Mouse (Mus musculus) layer of hippocampus, postnatal 36 days (tissue): Measurements from ENCODE around the gene Pax3. TPM values are rescaled to one million over a fixed set of nuclear protein-coding genes. Genes with fewer than 3 reads are reported as not detected.

Experiments
- DNase-seq, 2 experiments: peaks; one replicate each; pipeline ENCODE4 v3.0.0; 2022
- total RNA-seq, 2 experiments: library from RNA; stranded (reverse); gene quantifications; 2 replicates each; pipeline ENCODE4 v1.2.3; 2021

Gene Pax3
- total RNA-seq, 2 experiments from 2014 or later = not detected

DNA sequence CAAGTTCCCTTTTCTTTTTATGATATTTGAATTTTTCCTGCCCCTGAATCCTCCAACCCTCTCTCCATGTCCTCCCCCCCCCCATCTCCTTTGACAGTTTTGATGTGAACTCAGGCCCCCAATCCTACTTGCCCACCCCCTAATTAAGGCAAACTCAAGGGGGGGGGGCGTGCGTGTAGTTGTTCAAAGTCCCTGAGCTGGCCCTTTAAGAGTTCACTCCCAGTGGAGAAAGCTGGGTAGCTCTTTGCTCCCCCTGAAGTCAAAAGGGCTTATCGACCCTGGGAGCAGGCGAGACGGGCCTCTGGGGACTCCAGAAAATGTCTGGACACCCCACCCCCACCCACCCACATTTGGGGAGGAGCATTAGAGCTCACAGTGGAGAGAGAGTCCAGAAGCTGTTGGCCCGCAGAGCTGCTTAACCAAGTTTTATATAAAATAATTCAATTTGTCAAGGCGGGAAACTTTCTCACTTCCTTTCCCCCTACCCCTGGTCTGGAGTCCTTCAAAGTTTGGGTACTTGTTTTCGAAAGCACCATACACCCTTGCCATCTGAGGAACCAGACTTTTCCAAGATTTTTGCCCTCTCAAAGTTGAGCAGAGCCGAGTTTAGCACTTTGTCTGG is 1.5 kb upstream of the Pax3 start:
- no peak for DNase-seq

DNA sequence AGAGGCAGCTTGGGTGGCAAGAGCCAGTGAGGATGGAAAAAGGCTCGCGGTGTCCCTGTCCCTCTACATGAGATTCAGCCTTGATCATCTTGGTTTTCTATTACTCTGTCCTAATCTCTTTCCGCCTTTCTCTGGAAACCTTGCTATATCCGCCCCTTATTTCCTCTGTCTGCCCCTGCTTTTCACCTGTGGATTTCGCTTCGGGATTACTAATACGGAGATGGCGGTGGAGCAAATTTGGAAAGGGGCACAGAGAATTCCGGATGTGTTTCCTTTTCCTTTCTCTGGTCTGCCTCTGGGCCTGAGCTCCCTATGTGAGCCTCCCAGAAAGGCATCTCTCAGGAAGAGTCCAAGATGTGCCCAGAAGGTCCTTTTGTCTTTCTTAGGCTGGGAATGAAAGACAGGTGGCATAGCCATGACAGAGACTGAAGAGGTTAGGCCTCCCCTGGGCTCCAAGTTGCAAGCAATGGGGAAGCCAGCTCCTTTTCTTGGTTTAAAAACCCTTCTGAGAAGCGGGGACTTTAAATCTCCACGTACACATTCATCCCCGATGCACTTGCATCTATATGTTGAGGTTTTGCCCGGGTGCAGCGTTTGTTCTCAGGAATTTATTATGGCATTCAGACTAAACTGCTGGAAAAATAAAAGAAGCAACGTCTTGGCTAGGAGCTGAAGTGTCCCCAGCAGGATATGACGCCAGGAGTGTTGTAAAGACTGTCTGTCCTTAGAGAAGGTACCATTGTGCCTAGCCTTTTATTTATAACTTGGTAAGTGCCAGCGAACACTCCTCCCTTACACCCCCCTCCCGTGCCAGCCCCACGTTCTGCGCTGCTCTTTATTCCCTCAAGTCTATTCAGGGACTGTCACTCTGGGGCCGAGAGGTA is 659 bp upstream of the Pax3 start:
- DNase-seq = no peak

DNA sequence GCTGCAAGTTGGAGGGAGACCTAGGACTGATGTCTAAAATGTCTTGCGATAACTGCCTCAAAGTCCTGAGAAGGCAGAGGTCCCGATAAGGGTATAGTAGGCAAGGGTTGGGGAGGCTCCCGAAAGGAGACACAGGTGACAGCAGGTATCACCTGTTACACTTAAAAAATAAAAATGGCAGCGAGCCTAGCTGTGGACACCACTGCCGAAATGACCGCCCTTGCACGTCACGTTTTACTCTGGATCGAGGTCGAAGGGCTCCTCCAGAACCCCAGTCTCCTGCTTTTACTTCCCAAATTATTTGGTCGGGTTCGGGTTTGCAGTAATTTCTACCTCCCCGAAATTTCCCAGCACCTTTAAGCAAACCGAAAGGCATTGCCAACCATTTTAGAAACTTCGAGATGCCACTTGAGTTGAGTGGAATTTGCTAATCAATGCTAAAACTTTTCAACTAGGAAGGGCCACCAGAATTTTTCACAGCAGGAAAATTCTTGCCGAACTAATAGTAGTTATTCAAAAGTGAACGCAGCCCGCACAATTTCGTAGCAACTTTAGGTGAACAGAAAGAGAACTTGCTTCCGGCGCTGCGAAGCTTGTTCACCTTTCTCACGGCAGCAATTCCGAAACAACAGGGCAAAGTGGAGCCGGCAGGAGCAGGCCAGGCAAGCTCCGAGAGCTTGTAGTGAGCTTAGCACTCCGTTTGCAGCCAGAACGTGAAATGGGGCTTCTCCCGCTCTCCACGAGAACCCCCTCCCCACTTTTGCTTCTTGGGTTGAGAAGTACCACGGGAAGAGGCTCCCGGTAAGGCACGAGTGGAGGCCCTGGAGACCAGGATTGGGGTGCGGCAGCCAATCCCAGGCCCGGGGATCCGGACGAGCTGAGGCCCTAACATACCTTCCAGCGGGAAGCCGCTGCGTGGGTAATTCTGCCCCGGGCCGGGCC is 892 bp downstream of the Pax3 start:
- no peak for DNase-seq

DNA sequence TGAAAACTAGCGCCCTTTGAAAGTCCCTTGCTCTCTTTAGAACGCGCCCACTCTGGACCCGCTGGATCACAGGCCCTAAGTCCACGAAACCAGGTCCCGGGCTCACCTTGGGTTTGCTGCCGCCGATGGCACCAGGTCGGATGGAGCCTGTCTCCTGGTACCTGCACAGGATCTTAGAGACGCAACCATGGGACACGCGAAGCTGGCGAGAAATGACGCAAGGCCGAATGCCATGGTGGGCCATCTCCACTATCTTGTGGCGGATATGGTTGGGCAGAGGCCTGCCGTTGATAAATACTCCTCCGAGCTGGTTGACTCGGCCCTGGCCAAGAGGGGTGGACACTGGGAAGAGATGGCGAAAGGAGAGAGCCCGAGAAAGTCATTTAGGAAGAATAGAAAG is 1.8 kb downstream of the Pax3 start:
- DNase-seq = no peak

DNA sequence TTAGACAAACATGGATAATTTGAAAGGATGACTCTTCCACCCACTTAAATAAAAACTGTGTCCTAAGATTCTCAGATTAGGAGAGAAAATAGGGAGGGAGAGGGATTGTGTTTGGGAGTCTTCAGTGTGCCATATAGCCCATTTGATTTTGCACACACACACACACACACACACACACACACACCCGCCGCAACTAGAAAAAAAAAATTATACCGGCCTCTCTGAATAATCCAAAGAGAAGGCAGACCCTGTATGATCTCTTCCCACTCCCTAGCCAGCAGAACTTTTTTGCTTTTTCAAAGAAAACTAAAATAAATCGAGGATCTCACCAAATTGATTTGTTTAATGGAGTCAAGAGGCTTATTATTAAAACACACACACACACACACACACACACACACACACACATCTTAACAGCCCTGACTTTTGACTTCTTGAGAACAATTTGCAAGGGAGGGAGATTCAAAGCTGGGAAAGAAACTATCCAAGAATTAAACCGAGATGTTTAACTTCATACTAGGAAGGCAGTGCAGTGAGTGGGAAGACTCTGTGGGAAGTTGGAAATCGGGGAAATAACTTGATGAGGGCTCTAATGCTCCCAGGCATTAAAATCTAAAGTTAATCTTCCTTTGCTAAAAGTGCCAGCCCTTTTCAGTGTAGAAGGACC is 2.4 kb downstream of the Pax3 start:
- DNase-seq = no peak

DNA sequence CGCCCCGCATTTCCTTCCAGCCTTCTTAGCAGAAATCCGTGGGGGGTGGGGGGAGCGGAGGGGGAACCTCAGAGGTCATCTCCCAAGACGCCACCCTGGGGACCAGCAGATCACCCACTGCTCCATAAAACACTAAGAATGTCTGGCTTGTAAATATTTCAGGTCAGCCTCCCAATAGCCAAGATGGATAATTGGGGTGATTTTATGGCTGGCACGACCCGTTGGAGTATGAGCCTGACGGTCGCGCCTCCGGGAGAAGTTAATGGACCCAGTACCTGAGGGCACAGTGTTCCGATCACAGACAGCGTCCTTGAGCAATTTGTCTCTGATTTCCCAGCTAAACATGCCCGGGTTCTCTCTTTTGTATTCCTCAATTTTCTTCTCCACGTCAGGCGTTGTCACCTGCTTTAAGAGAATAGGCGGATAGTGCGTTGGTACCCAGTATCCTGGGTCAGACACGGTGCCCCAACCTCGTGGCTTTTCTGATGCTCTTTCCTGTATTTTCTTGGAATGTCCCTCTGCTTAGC is 3.4 kb downstream of the Pax3 start:
- no peak for DNase-seq

DNA sequence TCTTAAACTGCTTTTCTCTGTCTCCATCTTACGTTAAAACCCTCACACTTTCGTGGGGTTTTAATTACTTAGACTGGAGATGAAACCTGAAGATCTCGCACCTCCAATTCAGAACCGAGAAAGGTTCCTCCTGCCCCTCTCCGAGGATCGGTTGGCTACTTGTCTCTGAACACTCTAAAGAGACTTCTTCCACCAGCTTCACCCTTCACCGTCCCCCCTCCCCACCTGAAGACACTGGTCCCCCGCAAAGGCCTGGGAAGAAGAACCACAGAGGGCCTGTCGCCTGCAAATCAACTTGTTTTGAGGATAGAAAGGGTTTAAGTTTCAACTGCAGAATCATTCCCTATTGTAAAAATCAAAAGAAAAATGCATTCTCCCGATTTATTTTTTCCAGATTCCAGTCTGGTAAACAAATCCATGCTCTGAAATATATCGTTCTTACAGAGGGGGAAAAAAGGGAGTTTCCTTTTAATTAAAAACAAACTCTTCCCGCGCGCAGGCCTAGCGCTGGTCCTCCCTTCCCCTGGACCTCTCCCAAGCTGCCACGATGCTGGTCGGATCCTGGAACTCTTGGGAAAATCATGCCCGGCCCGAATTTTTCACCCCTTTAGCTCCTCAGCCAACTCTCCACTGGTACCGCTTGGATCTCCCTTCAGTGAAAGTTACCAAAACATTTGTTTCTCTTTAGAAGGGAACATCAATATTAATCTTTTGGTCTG is 4.0 kb downstream of the Pax3 start:
- DNase-seq = no peak

DNA sequence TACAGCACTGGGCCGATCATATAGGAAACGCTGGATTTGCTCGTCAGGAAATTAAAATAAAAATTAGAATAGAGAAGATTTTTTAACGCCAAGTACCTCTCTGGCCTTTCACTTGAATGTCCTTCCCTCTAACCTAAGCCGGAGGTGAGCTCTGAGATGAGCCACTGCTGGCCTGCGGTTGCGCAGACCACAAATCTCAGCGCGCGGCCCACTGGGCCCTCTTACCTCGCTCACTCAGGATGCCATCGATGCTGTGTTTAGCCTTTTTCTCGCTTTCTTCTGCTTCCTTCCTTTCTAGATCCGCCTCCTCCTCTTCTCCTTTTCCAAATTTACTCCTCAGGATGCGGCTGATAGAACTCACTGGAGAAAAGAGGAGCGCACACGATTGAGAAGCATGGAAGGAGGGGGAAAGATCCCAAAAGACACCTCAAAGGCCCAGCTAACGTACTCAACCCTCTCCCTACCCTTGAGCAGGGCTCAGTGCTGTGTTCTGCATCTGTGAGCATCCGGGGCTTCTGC is 4.7 kb downstream of the Pax3 start:
- DNase-seq = no peak

DNA sequence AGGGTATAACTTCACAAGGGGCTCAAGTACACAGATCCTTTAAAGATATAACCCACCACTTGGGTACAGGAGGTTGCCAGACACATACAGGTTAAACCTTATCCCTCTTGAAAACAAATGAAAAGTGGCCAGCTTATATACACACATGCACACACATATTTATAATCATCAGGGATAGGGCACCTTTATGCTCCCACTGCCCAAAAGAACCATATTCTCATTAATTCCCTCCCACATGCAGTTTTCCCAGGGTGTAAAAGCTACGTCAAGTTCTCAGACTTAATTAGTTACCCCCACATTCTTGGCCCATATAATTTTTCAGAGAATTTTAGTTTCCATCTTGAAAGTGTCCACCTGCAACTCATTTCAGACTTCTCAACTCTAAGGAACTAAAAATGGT is 5.2 kb downstream of the Pax3 start:
- no peak for DNase-seq

DNA sequence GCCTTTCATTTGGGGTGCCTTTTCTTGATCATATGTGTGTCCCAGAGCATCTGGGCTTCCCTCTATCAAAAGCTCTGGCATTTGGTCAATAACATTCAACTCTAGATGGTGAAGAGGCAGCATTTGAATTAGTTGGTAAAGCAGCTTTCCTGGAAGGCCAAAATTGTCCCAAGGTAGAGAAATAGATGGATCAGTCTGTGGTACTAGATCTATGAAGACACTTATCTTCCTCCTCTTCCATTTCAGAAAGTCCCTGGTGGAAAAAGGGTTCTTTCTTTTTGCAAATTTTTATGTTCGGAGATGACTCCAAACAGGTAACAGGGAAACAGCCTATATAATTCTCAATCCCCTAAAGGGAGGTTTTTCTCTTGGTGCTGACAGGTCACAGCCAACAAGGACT is 5.6 kb downstream of the Pax3 start:
- no peak for DNase-seq

DNA sequence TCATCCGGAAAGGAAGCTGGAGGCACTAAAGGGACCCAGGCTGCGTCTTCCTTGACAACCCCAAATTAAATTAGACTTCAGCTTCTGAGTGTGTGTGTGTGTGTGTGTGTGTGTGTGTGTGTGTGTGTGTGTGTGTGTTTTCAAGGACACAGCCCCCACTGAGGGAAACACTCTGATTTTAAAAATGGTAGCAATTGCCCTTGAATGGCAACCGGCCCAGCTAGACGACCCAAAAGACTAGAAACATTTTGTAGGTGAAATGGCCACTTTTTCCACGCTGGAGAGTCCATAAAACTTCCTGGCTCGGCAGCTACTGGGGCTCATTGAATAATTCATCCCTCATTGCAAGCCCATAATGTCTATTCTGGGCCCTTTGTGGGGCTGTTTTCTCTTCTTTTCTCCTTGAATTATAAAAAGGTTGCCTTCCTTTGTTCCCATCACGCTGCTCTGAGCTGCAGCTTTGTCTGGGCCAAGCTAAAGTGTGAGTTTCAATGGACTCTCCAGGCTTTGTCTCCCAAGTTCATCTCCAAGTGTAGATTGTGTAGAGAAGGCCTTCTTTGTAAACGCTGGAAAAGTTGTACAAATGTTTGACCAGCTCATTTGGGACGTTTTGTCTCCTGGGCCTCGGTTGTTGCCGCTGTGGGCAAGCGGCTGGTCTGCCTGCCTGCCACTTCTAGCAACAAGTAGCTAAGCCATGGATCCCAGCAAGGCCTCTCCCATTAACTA is 6.4 kb downstream of the Pax3 start:
- no peak for DNase-seq

DNA sequence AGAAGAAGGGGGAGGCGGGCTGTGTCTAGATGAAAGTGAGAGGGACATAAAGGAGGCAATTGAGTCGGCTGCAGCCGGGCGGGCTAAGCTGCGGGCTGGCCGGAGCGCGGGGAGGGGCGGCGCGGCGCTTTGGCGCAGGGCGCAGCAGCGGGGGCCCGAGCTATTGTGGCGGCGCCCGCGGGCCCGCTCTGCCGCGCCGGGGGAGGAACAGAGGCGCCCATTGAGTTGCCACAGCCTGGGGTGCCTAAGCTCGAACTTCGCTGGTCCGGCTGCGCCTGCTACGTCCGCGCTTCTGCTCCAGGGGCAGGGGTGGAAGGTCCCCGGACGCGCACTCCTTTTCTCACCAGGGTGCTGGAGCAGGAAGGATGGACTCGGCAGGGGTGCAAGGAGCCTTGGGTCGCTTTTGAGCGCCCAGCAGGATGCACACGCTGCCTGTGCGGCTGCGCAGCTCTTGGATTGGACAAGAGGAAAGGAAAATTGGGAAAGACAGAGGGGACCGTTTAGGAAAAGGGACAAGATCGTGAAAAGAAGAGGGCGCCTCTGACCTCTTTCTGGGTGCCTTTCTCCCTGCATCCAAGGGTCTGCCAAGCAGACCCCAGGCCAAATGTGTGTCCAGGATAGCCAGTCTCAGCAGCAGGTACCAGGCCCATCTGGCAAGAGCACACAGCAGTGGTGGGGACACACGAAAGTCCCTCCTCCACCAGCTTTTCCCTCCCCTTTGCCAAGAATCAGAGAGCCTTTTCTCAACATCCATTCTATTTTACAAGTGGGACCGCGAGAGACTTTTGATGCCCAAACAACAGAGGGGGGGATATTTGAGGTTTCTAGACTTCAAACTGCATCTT is 7.2 kb downstream of the Pax3 start:
- DNase-seq = no peak

DNA sequence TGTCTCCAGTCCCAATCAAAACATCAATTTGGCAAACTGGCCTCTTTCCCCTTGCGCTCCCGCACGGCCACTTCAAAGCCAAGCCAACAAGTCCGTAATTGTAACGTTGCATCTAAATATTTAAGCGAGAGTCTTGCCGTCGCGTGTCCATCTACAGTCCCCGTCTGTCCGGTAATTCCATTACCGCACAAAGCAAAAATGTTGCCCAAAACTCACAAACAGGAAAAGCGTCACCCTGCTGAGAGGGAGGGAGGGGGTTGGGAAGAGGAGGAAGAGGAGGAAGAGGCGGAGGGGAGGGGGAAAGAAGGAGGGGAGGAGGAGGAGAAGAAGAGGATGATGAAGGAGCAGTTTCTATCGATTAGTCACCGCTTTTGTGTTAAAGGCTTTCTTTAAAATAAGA is 7.9 kb downstream of the Pax3 start:
- DNase-seq = no peak

DNA sequence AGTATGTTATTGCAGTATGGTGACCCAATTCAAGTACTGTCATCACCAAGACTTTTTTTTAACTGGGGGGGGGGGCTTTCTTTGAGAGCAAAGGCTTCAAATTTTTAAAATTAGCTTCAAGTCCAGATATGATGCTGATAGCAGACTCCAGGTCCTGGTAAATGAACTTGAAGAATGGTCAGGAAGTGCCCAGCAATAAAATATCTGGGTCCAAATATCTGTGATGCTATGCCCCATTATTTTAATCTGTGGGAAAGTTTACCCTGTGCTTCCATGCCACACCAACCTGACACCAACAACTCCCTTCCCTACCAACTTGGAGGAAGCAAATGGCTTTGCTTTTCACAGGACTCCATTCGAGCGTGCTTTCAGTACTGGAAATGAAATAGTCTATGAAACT is 8.6 kb downstream of the Pax3 start:
- no peak for DNase-seq

DNA sequence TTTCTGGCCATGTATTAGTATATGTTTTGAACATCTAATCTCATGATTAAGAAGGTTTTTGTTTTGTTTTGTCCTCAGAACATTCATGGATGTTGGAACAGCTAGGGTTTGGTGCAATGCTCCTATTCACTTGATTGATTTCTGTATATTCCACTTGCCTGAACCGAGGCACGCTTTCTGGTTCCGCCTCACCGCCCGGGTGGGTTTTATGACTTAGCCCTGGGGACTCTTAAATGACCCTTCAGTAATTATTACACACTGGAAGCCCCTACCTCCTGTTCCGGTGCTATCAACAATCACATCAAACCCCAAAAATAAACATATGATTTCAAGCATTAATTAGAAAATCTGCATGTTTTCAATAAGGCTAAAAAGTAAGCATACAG is 9.2 kb downstream of the Pax3 start:
- DNase-seq = no peak

DNA sequence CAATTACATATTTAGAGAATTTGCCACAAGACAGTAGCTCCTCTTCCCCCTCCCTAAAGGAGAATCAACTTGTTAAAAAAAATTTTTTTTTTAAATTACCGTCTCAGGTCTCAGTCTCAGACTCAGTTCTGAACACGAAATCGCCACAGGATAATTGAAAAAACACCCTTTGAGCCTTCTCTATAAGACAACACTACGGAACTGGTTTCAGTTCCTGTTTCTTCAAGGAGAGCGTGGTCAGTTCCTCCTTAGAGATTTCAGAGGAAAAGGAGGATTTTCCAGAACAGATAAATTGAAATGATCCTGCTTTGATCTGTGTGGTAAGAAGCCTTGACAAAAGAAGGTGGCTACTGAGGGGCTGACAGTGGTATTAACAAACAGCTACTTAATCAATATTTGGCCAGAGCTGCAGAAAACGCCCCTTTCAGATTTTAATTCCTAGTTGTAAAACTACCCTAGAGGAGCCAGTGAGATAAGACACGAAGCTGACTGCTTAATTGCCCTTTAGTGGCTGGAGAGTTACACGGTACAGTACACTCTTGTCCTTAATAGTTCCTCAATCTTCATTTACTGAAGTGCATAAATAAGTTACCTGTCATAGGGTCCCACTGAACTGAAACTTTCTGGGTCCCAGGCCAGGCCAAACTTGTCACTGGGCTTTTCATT is 9.7 kb downstream of the Pax3 start:
- DNase-seq = no peak

DNA sequence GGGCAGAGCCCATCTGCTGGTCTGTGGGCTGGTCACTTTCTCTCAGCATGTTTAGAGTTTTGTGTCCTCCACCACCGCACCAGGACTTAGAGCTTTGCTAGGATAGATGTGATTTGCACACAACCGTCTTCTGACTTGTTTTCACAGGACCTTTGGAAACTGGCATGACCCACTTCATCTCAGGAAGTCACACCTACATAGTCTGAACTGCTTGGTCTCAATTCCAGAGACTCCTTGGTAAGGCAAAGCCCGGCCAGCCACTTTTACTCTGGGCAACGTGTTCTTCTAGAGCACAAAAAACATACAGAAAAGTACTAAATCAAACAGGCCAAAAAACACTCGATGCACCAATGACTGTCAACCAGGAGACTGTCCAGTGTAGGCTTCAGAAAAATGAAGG is 14.0 kb downstream of the Pax3 start:
- DNase-seq = no peak

DNA sequence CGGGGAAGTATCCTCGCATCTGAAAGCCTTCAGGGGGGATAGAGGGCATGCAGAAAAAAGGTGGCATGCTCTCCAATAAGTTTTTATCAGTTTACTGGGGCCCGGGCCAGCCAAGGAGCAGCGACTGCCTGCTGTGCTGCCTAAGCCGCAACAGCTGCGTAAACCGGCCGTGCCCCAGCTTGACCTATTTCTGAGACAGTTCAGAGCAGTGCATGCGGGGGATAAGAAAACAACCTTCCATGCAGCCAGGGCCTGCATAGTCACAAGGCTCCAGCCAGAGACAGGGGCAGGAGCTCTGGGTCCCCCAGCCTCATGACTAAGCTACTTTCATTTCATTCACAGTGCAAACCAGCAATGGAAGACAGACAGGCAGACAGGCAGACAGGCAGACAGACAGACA is 15.1 kb downstream of the Pax3 start:
- DNase-seq = no peak

DNA sequence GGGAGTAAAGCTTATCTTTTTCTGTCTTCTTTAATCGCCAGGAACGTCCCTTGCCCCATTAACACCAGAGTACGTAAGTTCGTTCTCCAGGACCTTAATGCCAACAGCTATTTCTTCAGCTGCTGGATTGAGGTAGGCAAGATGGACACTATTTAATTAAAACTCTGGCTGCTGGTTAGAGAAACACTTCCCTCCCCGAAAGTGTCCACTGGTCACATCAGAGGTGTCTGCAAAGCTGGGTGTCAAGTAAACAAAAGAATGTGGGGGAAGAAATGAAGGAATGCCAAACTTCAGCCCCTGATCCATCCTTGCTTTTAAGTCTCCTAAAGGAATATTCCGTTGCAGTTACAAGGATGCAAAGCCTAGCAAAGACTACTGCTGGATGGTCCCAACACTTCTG is 24.6 kb downstream of the Pax3 start:
- DNase-seq = no peak
